Mouse (Mus musculus): Measurements from ENCODE around the gene Abca4. TPM values are rescaled to one million over a fixed set of nuclear protein-coding genes. Genes with fewer than 3 reads are reported as not detected.

Gene Abca4
- 1 to 10 TPM; 1.1 to 3.2 TPM for total RNA-seq (2021)
- long read RNA-seq, experiment 1, partial matches to known transcripts: 0 of 1 reads
- long read RNA-seq, experiment 1, other reads (novel, unspliced or antisense): 1 of 1 reads
- long read RNA-seq, experiment 2, partial matches to known transcripts: 1 of 8 reads
- long read RNA-seq, experiment 2, other reads (novel, unspliced or antisense): 7 of 8 reads

DNA sequence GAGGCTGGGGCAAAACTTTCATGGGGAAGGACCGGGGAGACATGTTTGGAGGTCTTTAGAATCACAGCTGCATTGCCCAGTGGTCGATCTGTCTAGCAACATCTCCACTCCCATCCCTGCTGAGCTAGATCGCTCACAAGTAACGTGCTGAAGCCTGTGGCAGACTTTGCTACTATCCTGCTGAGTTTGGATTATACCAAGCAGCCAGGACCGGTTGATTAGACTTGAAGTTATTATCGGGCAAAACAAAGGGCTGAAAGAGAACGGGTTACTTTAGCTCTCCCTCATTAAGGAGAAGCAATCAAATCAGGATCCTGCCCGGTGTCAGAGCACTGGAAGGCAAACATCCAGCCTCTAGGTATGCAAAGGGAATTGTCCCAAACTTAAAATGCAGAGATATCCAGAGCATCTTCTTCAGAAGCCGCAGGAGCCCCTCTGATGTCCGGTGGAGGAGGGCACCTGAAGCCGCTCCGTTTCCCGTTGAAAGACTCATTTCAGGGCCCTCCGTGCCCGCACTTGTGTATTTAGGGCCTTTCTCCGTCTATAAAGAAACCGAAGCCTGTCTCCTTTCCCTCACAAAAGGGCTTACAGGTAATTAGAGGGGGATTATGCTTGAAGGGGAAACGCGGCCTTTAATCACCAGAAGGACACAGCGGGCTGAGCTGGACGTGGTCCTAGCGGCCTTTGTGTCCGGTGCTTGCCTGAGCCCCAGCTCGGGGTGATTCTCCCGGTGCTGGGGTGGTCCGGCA, at the start of gene Abca4:
Gene Abca4, plus strand, starts transcription at position 645 of the 749 bp plus-strand sequence.
- DNase-seq (ENCODE audit: low spot score in 2 of 2): no peak

DNA sequence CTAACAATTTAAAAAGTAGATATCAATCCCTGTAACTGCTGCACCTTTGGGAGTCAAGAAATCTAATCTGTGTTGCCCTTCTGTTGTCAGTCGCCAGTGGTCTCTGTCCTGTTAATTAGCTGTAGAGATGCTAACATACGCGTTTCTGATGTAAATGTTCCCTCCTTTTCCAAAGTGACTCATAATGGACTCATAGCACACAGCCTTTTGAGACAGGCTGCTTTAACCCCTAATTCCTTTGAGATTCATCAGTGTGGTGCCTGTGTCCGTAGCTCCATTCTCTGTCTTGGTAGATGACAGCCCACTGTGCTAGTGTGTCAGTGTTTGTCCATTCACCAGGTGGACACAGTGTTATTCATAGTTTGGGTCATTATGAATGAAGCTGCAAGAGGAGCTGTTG, 49.1 kb upstream of the Abca4 start:
- no peak for DNase-seq (ENCODE audit: low spot score in 2 of 2)

- no peak for DNase-seq (ENCODE audit: low spot score in 2 of 2)
Measured at GRCm38 (mm10) chr3:121999934-122000333, 44.3 kb upstream of the Abca4 start.

GRCm38 (mm10) chr3:122001568-122001967, 42.7 kb upstream of the Abca4 start:
- DNase-seq (ENCODE audit: low spot score in 2 of 2): no peak

GRCm38 (mm10) chr3:122009818-122010217, 34.4 kb upstream of the Abca4 start:
- no peak for DNase-seq (ENCODE audit: low spot score in 2 of 2)

DNA sequence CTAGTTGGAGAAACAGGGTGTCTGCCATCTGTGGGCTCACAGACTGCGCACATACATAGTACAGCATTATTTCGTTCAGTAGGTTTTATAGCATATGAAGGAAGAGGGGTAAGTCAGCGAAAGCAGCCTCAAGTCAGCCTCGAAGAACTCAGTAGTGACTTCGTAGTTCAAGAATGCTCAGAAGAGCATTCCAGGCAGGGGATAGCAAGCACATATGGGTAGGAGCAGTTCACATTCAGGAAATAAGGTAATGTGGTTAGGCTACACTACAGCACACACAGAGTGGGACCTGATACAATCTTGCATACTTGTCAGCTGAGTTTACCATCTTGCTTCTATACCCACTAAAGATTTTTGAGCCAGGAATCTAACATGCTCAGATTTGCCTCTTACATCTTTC, 34.0 kb upstream of the Abca4 start:
- no peak for DNase-seq (ENCODE audit: low spot score in 2 of 2)

DNA sequence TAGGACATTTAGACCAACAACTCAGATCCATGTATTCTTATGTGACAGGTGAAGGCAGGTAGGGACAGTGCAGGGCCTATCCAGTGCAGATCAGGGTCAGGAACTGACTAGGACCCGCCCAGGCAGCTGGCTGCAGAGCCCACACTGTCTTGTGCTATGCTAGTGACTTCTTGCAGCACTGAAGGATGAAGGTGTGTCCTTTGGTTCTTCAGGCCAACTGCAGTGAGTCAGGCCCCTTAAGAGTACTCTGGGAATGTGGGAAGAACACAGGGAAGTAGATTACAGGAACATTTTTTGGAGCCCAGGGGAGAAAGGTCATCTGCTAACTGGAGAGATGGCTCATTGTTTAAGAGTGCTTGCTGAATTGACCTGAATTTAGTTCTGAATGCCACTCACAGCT, 31.8 kb upstream of the Abca4 start:
- no peak for DNase-seq (ENCODE audit: low spot score in 2 of 2)

- no peak for DNase-seq (ENCODE audit: low spot score in 2 of 2)
Measured at GRCm38 (mm10) chr3:122018421-122018820, 25.8 kb upstream of the Abca4 start.

GRCm38 (mm10) chr3:122019159-122019558, 25.1 kb upstream of the Abca4 start:
- no peak for DNase-seq (ENCODE audit: low spot score in 2 of 2)

DNA sequence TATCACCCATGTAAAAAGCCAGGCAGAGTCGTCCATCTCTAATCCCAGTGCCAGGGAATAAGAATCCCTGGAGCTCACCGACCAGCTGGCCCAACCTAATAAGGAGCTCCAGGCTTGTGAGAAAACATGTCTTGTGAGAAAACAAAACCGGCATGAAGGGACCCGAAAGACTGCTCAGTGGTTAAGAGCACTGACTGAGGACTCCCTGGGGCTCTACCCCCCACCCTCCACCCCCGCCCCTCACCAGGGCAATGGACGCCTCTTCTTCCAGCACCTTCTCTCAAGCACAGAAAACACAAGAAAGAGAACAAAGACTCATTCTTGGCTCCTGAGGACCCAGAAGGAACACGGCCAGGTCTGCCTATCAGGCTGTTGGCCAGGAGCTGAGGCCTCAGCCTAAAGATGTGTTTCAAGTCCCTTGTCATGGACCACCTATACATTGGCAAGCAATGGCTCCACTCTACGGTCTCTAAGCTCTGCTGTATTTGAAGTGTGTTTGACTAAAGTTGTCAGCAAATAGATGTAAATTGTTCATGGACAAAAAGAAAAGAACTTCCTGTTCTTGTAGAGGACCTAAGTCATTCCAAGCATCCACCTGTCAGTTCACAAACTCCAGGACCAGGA, 23.1 kb upstream of the Abca4 start:
- no peak for DNase-seq (ENCODE audit: low spot score in 2 of 2)

DNA sequence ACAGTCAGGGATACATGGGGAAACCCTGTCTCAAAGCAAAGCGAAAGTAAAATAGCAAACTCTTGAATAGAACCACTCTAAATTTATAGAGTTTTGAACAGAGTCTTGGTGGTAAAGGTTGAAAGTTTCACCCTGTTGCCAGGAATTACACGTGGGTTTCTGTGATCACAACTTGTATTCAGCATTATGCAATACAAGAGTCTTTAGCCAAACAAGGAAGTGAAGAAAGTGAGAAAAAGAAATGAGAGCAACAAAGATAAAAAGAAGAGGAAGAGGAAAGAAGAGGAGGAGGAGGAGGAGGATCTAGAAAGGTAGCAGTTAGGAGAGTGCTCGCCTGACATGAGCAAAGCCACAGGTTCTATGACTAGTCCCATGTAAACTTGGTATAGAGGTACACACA, 21.9 kb upstream of the Abca4 start:
- DNase-seq (ENCODE audit: low spot score in 2 of 2): no peak

DNA sequence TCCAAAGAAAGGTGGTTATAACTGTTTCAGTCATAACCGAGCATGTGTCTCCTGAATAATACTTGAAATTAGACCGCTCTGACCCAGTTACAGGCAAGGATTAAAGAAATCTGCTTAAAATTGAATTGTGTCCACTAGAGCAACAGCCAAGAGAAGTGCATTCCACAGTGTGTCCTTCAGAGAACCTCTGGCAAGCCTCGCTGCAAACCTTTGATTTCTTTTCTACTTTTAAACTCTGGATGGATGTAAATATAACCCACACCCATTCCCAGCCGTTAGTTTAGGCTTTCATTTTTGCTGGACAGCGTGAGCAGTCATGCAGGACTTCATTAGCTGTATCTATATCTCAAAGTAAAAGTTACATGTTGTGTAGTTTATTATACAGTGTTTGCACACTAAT, 17.6 kb upstream of the Abca4 start:
- DNase-seq (ENCODE audit: low spot score in 2 of 2): no peak

GRCm38 (mm10) chr3:122027776-122028175, 16.5 kb upstream of the Abca4 start:
- no peak for DNase-seq (ENCODE audit: low spot score in 2 of 2)

- DNase-seq (ENCODE audit: low spot score in 2 of 2): no peak
Measured at GRCm38 (mm10) chr3:122033248-122033837, 10.9 kb upstream of the Abca4 start.

DNA sequence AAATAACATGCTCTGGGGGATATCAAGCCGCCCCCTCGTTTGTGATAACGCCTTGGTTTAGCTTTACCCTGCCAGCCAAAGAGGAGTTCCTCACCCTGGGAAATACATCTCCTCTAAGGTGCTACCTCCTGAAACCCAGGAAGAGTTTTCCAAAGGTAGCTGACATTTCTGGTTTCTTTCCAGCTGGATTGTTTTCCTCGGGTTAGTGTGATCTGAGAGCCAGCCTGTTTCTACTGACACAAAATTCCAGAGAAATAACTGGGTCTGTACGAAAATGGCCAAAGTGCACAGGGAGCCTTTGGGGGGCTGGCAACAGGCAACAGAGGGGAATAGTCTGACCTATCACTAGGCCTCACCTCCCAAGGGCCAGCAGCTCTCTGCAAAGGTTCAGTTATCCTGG, 10.0 kb upstream of the Abca4 start:
- no peak for DNase-seq (ENCODE audit: low spot score in 2 of 2)

GRCm38 (mm10) chr3:122035092-122035491, 9.2 kb upstream of the Abca4 start:
- DNase-seq (ENCODE audit: low spot score in 2 of 2): no peak

DNA sequence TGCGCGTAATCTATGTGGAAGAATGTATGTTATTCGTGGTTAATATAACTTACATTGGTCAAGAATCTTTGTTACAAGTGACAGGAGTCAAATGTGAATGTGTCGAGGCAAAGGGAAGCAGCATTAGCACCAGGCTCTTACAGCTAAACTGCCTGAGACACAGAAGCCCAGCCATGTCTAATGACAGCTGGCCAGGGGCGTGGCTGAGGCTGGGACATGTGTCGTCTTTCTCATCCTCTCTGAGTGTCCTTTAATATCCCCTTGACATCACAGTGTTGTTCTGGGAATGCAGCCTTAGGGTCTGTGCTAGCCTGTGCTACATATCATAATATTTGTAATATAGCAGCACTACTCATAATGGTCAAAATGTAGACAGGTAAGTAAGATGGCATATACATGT, 3.7 kb upstream of the Abca4 start:
- no peak for DNase-seq (ENCODE audit: low spot score in 2 of 2)

- no peak for DNase-seq (ENCODE audit: low spot score in 2 of 2)
Measured at GRCm38 (mm10) chr3:122043102-122043501, 1.1 kb upstream of the Abca4 start.

DNA sequence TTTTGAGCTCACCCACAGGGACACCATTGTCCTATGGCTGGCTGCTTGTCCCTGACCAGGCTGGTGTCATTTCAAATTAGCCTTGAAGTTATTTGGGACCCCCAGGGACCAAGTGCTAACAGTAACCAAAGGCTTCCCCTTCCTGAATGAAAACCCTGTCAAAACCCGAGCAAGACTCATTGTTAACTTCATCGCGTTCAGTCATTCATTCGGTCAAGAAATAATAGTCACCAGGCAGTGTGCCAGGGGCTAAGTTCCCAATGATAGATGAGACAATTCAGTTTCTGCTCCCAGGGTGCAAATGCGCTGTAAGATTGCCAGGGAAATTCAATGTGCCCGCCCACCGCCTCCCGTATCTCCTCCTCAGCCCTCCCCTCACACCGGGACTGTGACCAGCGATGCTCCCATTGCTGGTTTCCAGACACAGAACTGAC, 2.0 kb downstream of the Abca4 start:
- no peak for DNase-seq (ENCODE audit: low spot score in 2 of 2)

GRCm38 (mm10) chr3:122047402-122047801, 3.2 kb downstream of the Abca4 start:
- no peak for DNase-seq (ENCODE audit: low spot score in 2 of 2)

- DNase-seq (ENCODE audit: low spot score in 2 of 2): peak; percentile 34 to 63
Measured at GRCm38 (mm10) chr3:122047921-122048861, 3.9 kb downstream of the Abca4 start.

Data from adrenal gland, adult 18-20 months (tissue).